Mouse (Mus musculus) kidney, adult 9 months (tissue): ENCODE measurements around the gene Uchl4.
"Not testable (repeated sequence)": the region's sequence is repeated elsewhere in the genome, so short reads cannot be mapped to it uniquely, and the experiment has no call there.

ENCODE experiments used
- DNase-seq: peaks from one replicate; pipeline ENCODE4 v3.0.0; 2022

Gene Uchl4

GRCm38 (mm10) chr9:64234768-64235435 lies at the start of gene Uchl4:
TSS of gene Uchl4 (plus strand) at chr9:64235201.
- DNase-seq, result peak; percentile 84

- no peak for DNase-seq
These were observed 41.1 kb upstream of the Uchl4 start for GRCm38 (mm10) chr9:64193879-64194278.

- peak; percentile 35 for DNase-seq
These were observed 39.4 kb upstream of the Uchl4 start for GRCm38 (mm10) chr9:64195554-64195953.

GRCm38 (mm10) chr9:64197524-64197923 lies 37.5 kb upstream of the Uchl4 start:
- DNase-seq, result no peak

GRCm38 (mm10) chr9:64198068-64198762 lies 36.8 kb upstream of the Uchl4 start:
- DNase-seq, result no peak

- DNase-seq, result not testable (repeated sequence)
These were observed 36.1 kb upstream of the Uchl4 start for GRCm38 (mm10) chr9:64198763-64199418.

GRCm38 (mm10) chr9:64199897-64200296 lies 35.1 kb upstream of the Uchl4 start:
- DNase-seq, result peak; percentile 69

GRCm38 (mm10) chr9:64202331-64202730 lies 32.7 kb upstream of the Uchl4 start:
- DNase-seq, result no peak

- DNase-seq, result no peak
These were observed 32.1 kb upstream of the Uchl4 start for GRCm38 (mm10) chr9:64202866-64203265.

GRCm38 (mm10) chr9:64207509-64208084 lies 27.4 kb upstream of the Uchl4 start:
- peak; percentile 32 for DNase-seq

GRCm38 (mm10) chr9:64214452-64214851 lies 20.5 kb upstream of the Uchl4 start:
- no peak for DNase-seq

- no peak for DNase-seq
These were observed 18.9 kb upstream of the Uchl4 start for GRCm38 (mm10) chr9:64216090-64216489.

- no peak for DNase-seq
These were observed 18.4 kb upstream of the Uchl4 start for GRCm38 (mm10) chr9:64216641-64217040.

GRCm38 (mm10) chr9:64217887-64218286 lies 17.1 kb upstream of the Uchl4 start:
- no peak for DNase-seq

GRCm38 (mm10) chr9:64219305-64219704 lies 15.7 kb upstream of the Uchl4 start:
- no peak for DNase-seq

GRCm38 (mm10) chr9:64219772-64220420 lies 15.1 kb upstream of the Uchl4 start:
- DNase-seq, result no peak

- DNase-seq, result no peak
These were observed 14.4 kb upstream of the Uchl4 start for GRCm38 (mm10) chr9:64220603-64221002.

GRCm38 (mm10) chr9:64221480-64221879 lies 13.5 kb upstream of the Uchl4 start:
- no peak for DNase-seq

GRCm38 (mm10) chr9:64222098-64222497 lies 12.9 kb upstream of the Uchl4 start:
- DNase-seq, result no peak

- DNase-seq, result no peak
These were observed 9.2 kb upstream of the Uchl4 start for GRCm38 (mm10) chr9:64225805-64226204.

GRCm38 (mm10) chr9:64227736-64228135 lies 7.3 kb upstream of the Uchl4 start:
- no peak for DNase-seq

GRCm38 (mm10) chr9:64228972-64229371 lies 6.0 kb upstream of the Uchl4 start:
- DNase-seq, result no peak

GRCm38 (mm10) chr9:64231171-64231570 lies 3.8 kb upstream of the Uchl4 start:
- peak; percentile 59 for DNase-seq
